Mouse (Mus musculus) ovary, postnatal 36 days (tissue): ENCODE results near the gene Gm904.
"Not testable (repeated sequence)": the region's sequence is repeated elsewhere in the genome, so short reads cannot be mapped to it uniquely, and the experiment has no call there.

Experiments used
- DNase-seq: peaks from one replicate; pipeline ENCODE4 v3.0.0; 2022; ENCODE audit warnings: low spot score, mixed read lengths

Gene Gm904

DNA sequence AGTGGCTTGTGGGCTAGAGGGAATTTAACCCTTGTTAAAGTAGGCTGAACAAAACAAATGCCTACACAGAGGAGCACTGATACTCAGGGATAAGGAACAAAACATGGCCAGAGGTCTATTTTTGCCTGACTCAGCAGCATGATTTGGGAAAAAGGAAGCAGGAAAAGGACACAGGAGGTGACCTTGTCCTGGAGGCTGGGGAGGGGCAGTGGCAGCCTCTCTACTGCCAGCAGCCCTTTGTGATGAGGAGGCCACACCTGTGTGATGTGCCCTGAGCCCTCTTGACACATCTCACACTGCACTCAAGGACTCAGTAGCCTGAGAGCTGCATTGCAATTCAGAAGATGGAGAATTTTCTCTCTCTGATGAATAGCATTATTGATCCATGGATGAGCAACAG is at the start of gene Gm904:
Gm904 (plus strand) TSS at position 301 of the 400 bp plus-strand sequence.
- not testable (repeated sequence) for DNase-seq

DNA sequence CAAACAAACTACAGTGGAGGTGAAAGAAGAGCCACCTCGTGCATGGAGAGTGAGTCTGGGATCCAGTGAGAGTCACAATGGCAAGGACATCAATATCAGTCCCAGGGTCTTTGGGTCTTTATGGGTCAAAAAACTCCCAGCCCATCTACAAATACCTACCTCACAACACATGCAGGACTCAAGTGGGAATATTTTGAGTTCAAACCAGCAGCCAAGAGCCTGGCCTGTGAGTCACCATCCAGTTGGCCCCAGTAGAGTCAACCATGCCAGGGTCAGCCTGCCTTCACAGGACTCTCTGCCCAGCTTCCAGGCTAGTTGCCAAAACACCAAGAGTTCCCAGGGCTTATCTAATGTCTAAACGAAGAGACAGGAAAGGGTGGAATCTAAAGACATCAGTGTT is 5.7 kb downstream of the Gm904 start:
- not testable (repeated sequence) for DNase-seq
